Mouse (Mus musculus) forebrain, embryonic 10.5 days (tissue): ENCODE measurements around the gene Ring1. TPM values are rescaled to one million over a fixed set of nuclear protein-coding genes. Genes with fewer than 3 reads are reported as not detected.
"Not testable (repeated sequence)": the region's sequence is repeated elsewhere in the genome, so short reads cannot be mapped to it uniquely, and the experiment has no call there.

Experiments
- DNase-seq: peaks from one replicate; pipeline ENCODE4 v3.0.0-alpha.2; 2017; ENCODE audit warnings: low spot score; ENCODE audit errors: extremely low spot score
- H3K27ac ChIP-seq: fragments of 300-500 bp; sonication (generic); 2 replicates; pipeline ENCODE4 v1.5.1; 2016; ENCODE audit warnings: mild to moderate bottlenecking
- H3K27me3 ChIP-seq: fragments of 300-500 bp; sonication (generic); 2 replicates; pipeline ENCODE4 v1.6.1; 2016; ENCODE audit warnings: mild to moderate bottlenecking; ENCODE audit not compliant: poor library complexity, severe bottlenecking
- H3K36me3 ChIP-seq: fragments of 300-500 bp; sonication (generic); replicated peaks from 2 replicates; pipeline ENCODE4 v1.6.1; 2016; ENCODE audit warnings: mild to moderate bottlenecking, moderate library complexity
- H3K4me1 ChIP-seq: fragments of 300-500 bp; sonication (generic); 2 replicates; pipeline ENCODE4 v1.6.1; 2016
- H3K4me3 ChIP-seq: fragments of 300-500 bp; sonication (generic); 2 replicates; pipeline ENCODE4 v1.5.1; 2016; ENCODE audit warnings: mild to moderate bottlenecking, moderate library complexity
- H3K9me3 ChIP-seq: fragments of 300-500 bp; sonication (generic); 2 replicates; pipeline ENCODE4 v1.6.1; 2016; ENCODE audit warnings: mild to moderate bottlenecking, moderate library complexity
- WGBS: fragments of 180-500 bp; shearing (Covaris S2); methylation state at CpG from one replicate; pipeline ENCODE4 v1.1.7; 2016; 5-methylcytosine and 5-hydroxymethylcytosine counted together
- polyA plus RNA-seq: library from polyadenylated mRNA; unstranded; fragments of >200 nt; fragmentation: Nextera tagmentation; extraction: Ambion mirVana; gene quantifications from 2 replicates; pipeline ENCODE4 v1.2.1, GENCODE M21; 2016

Gene Ring1
- polyA plus RNA-seq, 1 experiment from 2014 or later = 12.4 TPM

GRCm38 (mm10) chr17:34026221-34026620, 1.7 kb upstream of the Ring1 start:
- DNase-seq = no peak
- H3K4me3 ChIP-seq = peak overlapping the region; percentile 98
- peak overlapping the region; percentile 100 for H3K27ac ChIP-seq
- peaks cover 56% of the 10 kb centered on the region for H3K36me3 ChIP-seq
- 18% methylated on average over 2 of the region's 2 CpGs for WGBS
- no peaks in the 10 kb centered on the region for H3K27me3 ChIP-seq
- H3K4me1 ChIP-seq = peaks cover 81% of the 10 kb centered on the region
- peaks cover 22% of the 10 kb centered on the region for H3K9me3 ChIP-seq

- Histone ChIP-seq H3K4me1 (peaks cover 78% of the 10 kb centered on the region), H3K27me3 (no peaks in the 10 kb centered on the region), H3K9me3 (peaks cover 27% of the 10 kb centered on the region), H3K4me3 (peak overlapping the region; percentile 98), H3K27ac (peak overlapping the region; percentile 100), H3K36me3 (peaks cover 60% of the 10 kb centered on the region)
- 8% methylated on average over 7 of the region's 7 CpGs for WGBS
- peak; percentile 96 for DNase-seq
Measured at GRCm38 (mm10) chr17:34025756-34026151, 1.3 kb upstream of the Ring1 start.

DNA sequence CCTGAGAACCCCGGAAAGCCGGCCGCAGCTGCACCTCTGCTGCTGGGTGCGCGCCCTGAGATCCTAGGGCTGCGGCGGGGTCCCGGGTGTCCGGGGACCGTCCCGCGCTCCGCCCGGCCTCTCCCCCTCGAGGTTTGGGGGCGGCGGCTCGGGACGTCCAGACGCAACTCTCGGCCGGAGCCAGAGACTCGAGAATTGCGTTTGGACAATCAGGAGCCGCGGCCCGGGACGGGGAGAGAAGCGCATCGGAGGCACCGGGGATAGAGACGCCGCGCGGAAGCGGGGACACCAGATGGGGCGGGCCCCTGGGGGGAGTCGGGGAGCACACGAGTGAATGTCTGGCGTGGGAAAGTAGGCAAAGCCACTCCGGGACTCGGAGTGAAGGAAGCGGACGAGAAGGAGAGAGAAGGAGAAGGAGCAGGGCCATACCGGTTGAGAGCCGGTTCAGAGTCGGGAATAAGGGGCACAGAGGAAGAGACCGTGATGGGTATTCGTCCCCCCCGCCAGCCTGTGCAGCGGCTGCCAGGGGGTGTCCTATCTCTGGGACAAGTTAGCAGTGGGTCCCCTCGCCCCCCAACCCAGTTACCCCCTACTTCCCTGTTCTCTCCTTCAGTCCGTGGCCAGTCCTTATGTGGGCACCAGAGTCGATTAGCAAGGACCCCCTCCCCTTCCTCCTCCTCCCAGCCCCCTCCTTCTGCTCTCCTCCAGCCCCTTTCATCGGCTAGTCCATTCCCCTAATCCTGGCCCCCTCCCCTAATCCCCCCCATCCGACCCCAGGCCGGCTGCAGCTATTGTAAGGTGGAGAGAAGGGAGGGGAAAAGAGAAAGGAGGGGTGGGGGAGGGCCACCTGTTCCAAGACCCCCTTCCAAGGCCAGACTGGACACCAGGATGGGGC, 628 bp upstream of the Ring1 start:
- H3K27me3 ChIP-seq = no peaks in the 10 kb centered on the region
- H3K27ac ChIP-seq = peak overlapping the region; percentile 100
- peak overlapping the region; percentile 98 for H3K4me3 ChIP-seq
- DNase-seq = peak; percentile 90
- H3K4me1 ChIP-seq = peaks cover 72% of the 10 kb centered on the region
- H3K9me3 ChIP-seq = peaks cover 34% of the 10 kb centered on the region
- peaks cover 60% of the 10 kb centered on the region for H3K36me3 ChIP-seq
- WGBS = under 1% methylated on average over 57 of the region's 57 CpGs

GRCm38 (mm10) chr17:34023678-34024077, 802 bp downstream of the Ring1 start:
- Histone ChIP-seq H3K9me3 (peaks cover 47% of the 10 kb centered on the region), H3K36me3 (peaks cover 58% of the 10 kb centered on the region), H3K27me3 (no peaks in the 10 kb centered on the region), H3K4me3 (peak overlapping the region; percentile 98), H3K4me1 (peaks cover 58% of the 10 kb centered on the region), H3K27ac (peak overlapping the region; percentile 100)
- 71% methylated on average over 9 of the region's 9 CpGs for WGBS
- no peak for DNase-seq

GRCm38 (mm10) chr17:34022987-34023386, 1.5 kb downstream of the Ring1 start:
- WGBS = 95% methylated on average over 20 of the region's 20 CpGs
- Histone ChIP-seq H3K9me3 (peaks cover 50% of the 10 kb centered on the region), H3K27ac (peak overlapping the region; percentile 100; the same call in 1 of the 2 replicates), H3K36me3 (peaks cover 54% of the 10 kb centered on the region), H3K4me1 (peaks cover 51% of the 10 kb centered on the region), H3K4me3 (peak overlapping the region; percentile 98), H3K27me3 (no peaks in the 10 kb centered on the region)
- DNase-seq = no peak

GRCm38 (mm10) chr17:34022414-34022783, 2.1 kb downstream of the Ring1 start:
- Histone ChIP-seq H3K4me1 (peaks cover 45% of the 10 kb centered on the region), H3K27ac (peak overlapping the region; percentile 100; the same call in 1 of the 2 replicates), H3K4me3 (peak overlapping the region; percentile 98), H3K36me3 (peaks cover 54% of the 10 kb centered on the region), H3K9me3 (peaks cover 50% of the 10 kb centered on the region), H3K27me3 (no peaks in the 10 kb centered on the region)
- DNase-seq = no peak
- WGBS = 90% methylated on average over 14 of the region's 14 CpGs

DNA sequence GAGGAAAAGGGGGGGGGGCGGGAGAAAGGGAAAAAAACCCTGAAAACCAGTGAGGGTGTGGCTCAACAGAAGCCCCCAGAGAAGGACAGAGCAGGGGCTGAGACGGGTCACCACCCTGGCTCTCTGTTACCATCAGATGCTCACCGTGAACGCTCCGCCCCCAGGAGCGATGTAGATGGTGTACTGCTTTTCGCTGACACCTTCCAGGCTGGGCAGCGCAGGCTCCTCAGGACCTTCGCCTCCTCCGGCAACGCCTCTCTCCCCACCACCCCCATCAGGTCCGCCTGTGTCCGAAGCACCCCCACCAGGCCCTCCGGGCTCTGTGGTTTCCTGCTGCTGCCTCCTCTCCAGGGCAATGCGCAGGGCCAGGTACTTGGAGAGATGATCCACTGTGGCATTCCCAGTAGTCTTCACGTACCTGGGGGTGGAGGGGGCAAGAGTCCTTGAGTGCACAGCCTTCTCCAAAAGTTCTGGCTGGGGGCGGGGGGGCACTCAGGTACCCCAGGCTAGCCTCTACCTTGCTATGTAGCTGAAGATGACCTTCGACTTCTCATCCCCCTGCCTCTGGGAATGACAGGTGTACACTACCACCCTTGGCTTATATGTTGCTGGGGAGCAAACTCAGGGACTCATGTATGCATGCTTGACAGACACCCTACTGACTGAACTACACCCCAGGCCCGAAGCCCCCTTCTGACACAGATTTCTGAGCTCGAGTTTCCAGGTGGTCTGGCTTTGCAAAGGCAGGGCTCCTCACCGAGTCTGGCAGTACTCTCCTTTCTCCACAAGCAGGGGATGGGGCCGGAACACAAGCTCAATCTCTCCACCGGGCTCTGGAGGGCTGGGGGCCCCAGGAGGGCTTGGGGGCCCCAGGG, 2.7 kb downstream of the Ring1 start:
- H3K9me3 ChIP-seq = peaks cover 53% of the 10 kb centered on the region
- DNase-seq = no peak
- 94% methylated on average over 23 of the region's 23 CpGs for WGBS
- peaks cover 57% of the 10 kb centered on the region for H3K36me3 ChIP-seq
- peak overlapping the region; percentile 98 for H3K4me3 ChIP-seq
- H3K27ac ChIP-seq = peak overlapping the region; percentile 100; the same call in 1 of the 2 replicates
- no peaks in the 10 kb centered on the region for H3K27me3 ChIP-seq
- H3K4me1 ChIP-seq = peaks cover 39% of the 10 kb centered on the region

DNA sequence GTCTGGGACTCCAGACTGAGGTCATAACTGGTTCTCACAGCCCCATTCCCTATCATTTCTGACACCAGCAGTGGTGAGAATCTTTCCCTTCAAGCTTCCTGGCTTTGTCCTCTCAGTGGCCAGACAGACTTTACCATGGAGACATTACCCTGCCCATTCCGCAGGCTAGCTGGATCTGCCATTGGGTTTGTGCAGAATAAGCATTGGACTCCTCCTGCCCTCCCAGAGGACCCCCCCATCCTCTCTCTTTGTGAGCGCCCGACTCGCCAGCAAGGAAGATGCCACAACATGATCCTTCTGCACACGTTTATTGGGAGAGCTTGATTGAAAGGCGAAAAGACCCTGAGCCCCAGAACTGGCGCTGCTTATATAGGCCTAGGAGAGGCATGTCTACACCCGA, 11.0 kb downstream of the Ring1 start:
- Histone ChIP-seq H3K4me1 (no peaks in the 10 kb centered on the region), H3K9me3 (peaks cover 24% of the 10 kb centered on the region), H3K27ac (no peak overlapping the region), H3K27me3 (no peaks in the 10 kb centered on the region), H3K4me3 (no peak overlapping the region), H3K36me3 (peaks cover 45% of the 10 kb centered on the region)
- 93% methylated on average over 8 of the region's 8 CpGs for WGBS
- DNase-seq = no peak

DNA sequence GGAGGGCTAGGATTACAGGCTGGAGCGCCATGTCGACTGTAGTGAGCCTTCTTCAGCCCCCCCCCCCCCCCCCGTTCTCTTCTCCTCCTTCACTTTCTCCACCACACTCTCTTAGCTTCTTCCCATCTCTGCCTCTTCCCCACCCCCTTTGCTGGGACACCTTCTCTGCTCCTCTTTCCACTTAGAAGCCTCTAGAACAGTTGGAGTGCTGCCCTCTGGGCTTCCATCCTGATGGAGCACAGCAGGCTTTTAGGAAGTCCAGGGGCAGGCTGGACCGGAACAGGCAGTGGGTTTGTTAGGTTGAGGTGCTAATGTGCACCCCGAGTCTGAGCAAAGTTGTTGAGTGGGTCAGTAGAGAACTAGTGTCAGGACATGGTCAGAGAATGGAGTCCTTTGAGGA, 14.3 kb downstream of the Ring1 start:
- 78% methylated on average over 5 of the region's 5 CpGs for WGBS
- no peak for DNase-seq
- Histone ChIP-seq H3K9me3 (peaks cover 8% of the 10 kb centered on the region; the same call in 1 of the 2 replicates), H3K4me1 (no peaks in the 10 kb centered on the region), H3K4me3 (no peak overlapping the region), H3K36me3 (peaks cover 22% of the 10 kb centered on the region), H3K27me3 (no peaks in the 10 kb centered on the region), H3K27ac (no peak overlapping the region)

DNA sequence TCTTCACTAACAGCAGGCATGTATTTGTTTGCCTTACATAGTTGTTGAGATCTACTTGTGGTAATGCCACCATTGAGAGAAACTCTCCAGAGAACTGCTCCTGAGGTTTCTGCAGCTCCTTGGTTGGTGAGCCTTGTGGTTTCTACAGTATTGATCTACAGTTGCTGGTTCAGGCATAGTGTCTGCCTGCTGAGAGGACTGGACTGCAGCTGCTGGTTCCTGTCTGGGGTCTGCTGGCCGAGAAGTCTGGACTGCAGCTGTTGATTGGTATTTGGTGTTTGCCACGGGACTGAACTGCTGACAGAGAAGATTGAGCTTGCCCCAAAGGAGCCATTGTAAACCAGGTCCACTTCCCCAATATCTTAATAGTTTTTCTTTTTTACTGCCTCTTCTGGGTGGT, 17.9 kb downstream of the Ring1 start:
- H3K4me3 ChIP-seq = no peak overlapping the region
- peaks cover 4% of the 10 kb centered on the region; the same call in 1 of the 2 replicates for H3K4me1 ChIP-seq
- no peak for DNase-seq
- H3K27ac ChIP-seq = no peak overlapping the region
- H3K36me3 ChIP-seq = no peaks in the 10 kb centered on the region
- 64% methylated on average over 2 of the region's 2 CpGs for WGBS
- peaks cover 8% of the 10 kb centered on the region for H3K27me3 ChIP-seq
- no peaks in the 10 kb centered on the region; the same call in 1 of the 2 replicates for H3K9me3 ChIP-seq

GRCm38 (mm10) chr17:34003426-34003825, 21.1 kb downstream of the Ring1 start:
- H3K4me1 ChIP-seq = peaks cover 20% of the 10 kb centered on the region
- WGBS = 3% methylated on average over 5 of the region's 5 CpGs

DNA sequence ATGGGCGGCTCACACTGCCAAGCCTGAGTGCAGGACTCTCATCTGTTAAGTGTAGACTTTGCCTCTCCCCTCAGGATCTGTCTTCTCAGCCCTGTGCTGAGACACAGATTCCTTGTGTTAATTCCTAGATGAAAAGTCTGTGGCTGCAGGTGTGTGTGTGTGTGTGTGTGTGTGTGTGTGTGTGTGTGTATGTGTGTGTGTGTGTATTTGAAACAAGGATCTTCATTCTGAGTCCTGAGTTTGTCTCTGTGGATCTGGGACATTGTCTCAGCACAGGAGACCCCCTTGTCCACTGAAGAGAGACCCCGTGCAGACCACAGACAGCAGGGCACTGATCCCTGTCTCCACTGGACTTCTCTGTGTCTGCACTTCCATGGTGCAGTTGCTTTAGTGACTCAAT, 23.7 kb downstream of the Ring1 start:
- not testable (repeated sequence) for H3K36me3 ChIP-seq, DNase-seq, H3K27ac ChIP-seq, H3K9me3 ChIP-seq
- Histone ChIP-seq H3K4me3 (peak overlapping the region; percentile 73; the same call in 1 of the 2 replicates), H3K4me1 (peaks cover 20% of the 10 kb centered on the region), H3K27me3 (peaks cover 55% of the 10 kb centered on the region)
- 60% methylated on average over 2 of the region's 2 CpGs for WGBS

More at GRCm38 (mm10) chr17:34003426-34003825, 21.1 kb downstream of the Ring1 start:
- Histone ChIP-seq H3K4me3 (no peak overlapping the region), H3K27me3 (peaks cover 39% of the 10 kb centered on the region), H3K9me3 (no peaks in the 10 kb centered on the region), H3K27ac (no peak overlapping the region), H3K36me3 (no peaks in the 10 kb centered on the region)
- peak; percentile 66 for DNase-seq
